8 mouse cellular contexts compared by ENCODE assay signal in the genomic region with DNA sequence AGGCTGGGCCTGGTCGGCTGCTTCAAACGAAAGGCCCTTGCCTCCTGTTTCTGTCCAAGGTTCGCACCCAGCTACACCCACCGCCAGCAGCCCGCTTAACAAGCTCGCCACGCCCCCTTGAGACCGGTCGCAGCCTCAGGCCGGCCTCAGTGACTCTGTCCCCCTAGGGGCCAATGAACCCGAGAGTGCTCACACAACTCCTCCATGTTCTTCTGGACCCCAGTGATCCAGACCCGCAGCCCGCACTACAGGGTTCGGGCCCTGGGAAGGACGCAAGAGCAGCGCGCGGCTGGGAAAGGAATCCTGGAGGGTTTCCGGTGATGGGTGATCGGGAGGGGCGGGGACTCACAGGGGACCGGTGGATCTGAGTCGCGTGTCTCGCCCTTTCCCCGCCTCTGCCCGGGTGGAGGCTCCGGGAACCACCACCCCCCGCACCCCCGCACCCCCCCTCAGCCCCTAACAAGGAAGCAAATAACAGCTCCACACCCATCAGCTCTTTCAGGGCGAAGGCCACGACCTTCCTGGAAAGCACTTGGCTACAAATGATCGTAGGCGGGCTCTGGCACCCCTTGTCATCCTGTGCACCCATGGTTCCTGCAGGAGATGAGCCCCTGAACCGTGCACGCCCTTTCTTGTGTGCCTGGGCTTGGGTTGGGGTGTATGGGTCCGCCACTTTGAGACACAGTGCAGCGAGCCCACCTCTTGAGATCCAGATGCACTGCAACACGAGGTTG. TPM values are rescaled to one million over a fixed set of nuclear protein-coding genes. Genes with fewer than 3 reads are reported as not detected.
A peak's percentile ranks its signal among the peaks of the same experiment; 100 is the strongest.
DNase-seq lines count a peak whose midpoint lies in the region; ATAC-seq and TF ChIP-seq lines count a peak whose summit lies in the region.

No protein-coding gene starts in this region.

- no peaks in the 10 kb centered on the region for H3K36me3 ChIP-seq in hindbrain, postnatal 0 days (ENCODE audit: insufficient read depth, low read length)
- no peaks in the 10 kb centered on the region for H3K36me3 ChIP-seq in limb, embryonic 10.5 days
- H3K36me3 ChIP-seq in stomach, embryonic 16.5 days (ENCODE audit: control insufficient read depth, insufficient read depth, low read length) = no peaks in the 10 kb centered on the region

- TF ChIP-seq CTCF in hindbrain, postnatal 0 days (IDR thresholded peaks at IDR 0.05; ENCODE audit: low read depth) = peak; percentile 39

- H3K27ac ChIP-seq in hindbrain, postnatal 0 days = peak overlapping the region; percentile 37
- H3K27ac ChIP-seq in limb, embryonic 10.5 days = peak overlapping the region; percentile 83
- H3K27ac ChIP-seq in stomach, embryonic 16.5 days (ENCODE audit: low read length) = peak overlapping the region; percentile 82

- peak overlapping the region; percentile 40 for H3K4me3 ChIP-seq in hindbrain, postnatal 0 days (ENCODE audit: low read length)
- H3K4me3 ChIP-seq in limb, embryonic 10.5 days = peak overlapping the region; percentile 61
- H3K4me3 ChIP-seq in stomach, embryonic 16.5 days (replicated peaks; ENCODE audit: low read length) = peak overlapping the region; percentile 55

- H3K9me3 ChIP-seq in hindbrain, postnatal 0 days (ENCODE audit: low read length) = no peaks in the 10 kb centered on the region
- H3K9me3 ChIP-seq in limb, embryonic 10.5 days (replicated peaks) = no peaks in the 10 kb centered on the region
- no peaks in the 10 kb centered on the region for H3K9me3 ChIP-seq in stomach, embryonic 16.5 days (replicated peaks; ENCODE audit: control insufficient read depth, low read length)

- H3K4me1 ChIP-seq in hindbrain, postnatal 0 days (ENCODE audit: insufficient read depth, low read length) = peaks cover 18% of the 10 kb centered on the region; the same call in 1 of the 2 replicates
- peaks cover 51% of the 10 kb centered on the region for H3K4me1 ChIP-seq in limb, embryonic 10.5 days
- peaks cover 11% of the 10 kb centered on the region for H3K4me1 ChIP-seq in stomach, embryonic 16.5 days (ENCODE audit: control insufficient read depth, insufficient read depth, low read length)

- peak overlapping the region; percentile 50 for H3K9ac ChIP-seq in hindbrain, postnatal 0 days (replicated peaks; ENCODE audit: low read length)
- peak overlapping the region; percentile 68 for H3K9ac ChIP-seq in stomach, embryonic 16.5 days (ENCODE audit: low read length)

- ATAC-seq in frontal cortex, adult (ENCODE audit: low TSS enrichment) = peak; percentile 32; the same call in 1 of the 2 replicates
- peak; percentile 61 for ATAC-seq in hindbrain, postnatal 0 days
- ATAC-seq in stomach, embryonic 16.5 days (ENCODE audit: insufficient read depth, low FRiP score) = peak; percentile 84

- peak overlapping the region; percentile 61 for H3K4me2 ChIP-seq in hindbrain, postnatal 0 days (ENCODE audit: low read depth, low read length)
- H3K4me2 ChIP-seq in stomach, embryonic 16.5 days (ENCODE audit: low read depth, low read length) = peak overlapping the region; percentile 90

- DNase-seq in frontal cortex, postnatal 25 days (ENCODE audit: low spot score in 2 of 2) = no peak
- DNase-seq in adrenal gland, postnatal 36 days = peak; percentile 84 to 90
- DNase-seq in gastrocnemius, adult 8-10 months (ENCODE audit: low spot score in 2 of 2) = peak; percentile 40 to 60
- peak; percentile 64 for DNase-seq in hindbrain, postnatal 0 days (ENCODE audit: low spot score)
- DNase-seq in limb, embryonic 10.5 days (ENCODE audit: low spot score) = peak; percentile 74
- peak; percentile 63 for DNase-seq in mesoderm, embryonic 11.5 days (ENCODE audit: low read depth, low spot score)

- 1% methylated on average over 39 of the region's 39 CpGs for whole genome bisulfite sequencing in hindbrain, postnatal 0 days
- under 1% methylated on average over 39 of the region's 39 CpGs for WGBS in limb, embryonic 10.5 days
- under 1% methylated on average over 37 of the region's 39 CpGs for WGBS in stomach, embryonic 16.5 days

- no peaks in the 10 kb centered on the region for H3K27me3 ChIP-seq in hindbrain, postnatal 0 days (ENCODE audit: insufficient read depth, low read length)
- H3K27me3 ChIP-seq in limb, embryonic 10.5 days (ENCODE audit: low read depth, poor library complexity, severe bottlenecking) = no peaks in the 10 kb centered on the region
- H3K27me3 ChIP-seq in stomach, embryonic 16.5 days (ENCODE audit: control insufficient read depth, insufficient read depth, low read length) = no peaks in the 10 kb centered on the region

RNA-seq across cellular contexts. Expression of gene Creld2, which starts 17.9 kb away (rescaled TPM):
- total RNA-seq in adrenal gland, postnatal 36 days (2021) = 10 to 100 TPM; 40.1 to 52.8 TPM
- total RNA-seq in gastrocnemius, adult 8-10 months (2022) = 1 to 10 TPM; 6.5 to 9.4 (median 8.1) TPM
- 15.9 and 18.9 TPM in 2 replicates for total RNA-seq in hindbrain, postnatal 0 days (2014; rRNA removed)
- 38.9 and 40.1 TPM in 2 replicates for polyA plus RNA-seq in hindbrain, postnatal 0 days (2015; fragmentation: Nextera tagmentation; extraction: Ambion mirVana)
- polyA plus RNA-seq in limb, embryonic 10.5 days (2016; fragmentation: Nextera tagmentation; extraction: Ambion mirVana) = 98.5 and 99.0 TPM in 2 replicates
- 105 and 128 TPM in 2 replicates for polyA plus RNA-seq in stomach, embryonic 16.5 days (2015; fragmentation: Nextera tagmentation; extraction: Ambion mirVana)

RNA-seq across cellular contexts. Expression of gene Alg12, which starts 18.2 kb away (rescaled TPM):
- total RNA-seq in adrenal gland, postnatal 36 days (2021) = 10 to 100 TPM; 14.1 to 18.9 TPM
- total RNA-seq in gastrocnemius, adult 8-10 months (2022) = 1 to 10 TPM; 2.5 to 5.6 (median 3.7) TPM
- total RNA-seq in hindbrain, postnatal 0 days (2014; rRNA removed) = 12.7 and 17.4 TPM in 2 replicates
- polyA plus RNA-seq in hindbrain, postnatal 0 days (2015; fragmentation: Nextera tagmentation; extraction: Ambion mirVana) = 6.3 and 7.2 TPM in 2 replicates
- 10.8 and 12.3 TPM in 2 replicates for polyA plus RNA-seq in limb, embryonic 10.5 days (2016; fragmentation: Nextera tagmentation; extraction: Ambion mirVana)
- polyA plus RNA-seq in stomach, embryonic 16.5 days (2015; fragmentation: Nextera tagmentation; extraction: Ambion mirVana) = 13.1 and 14.0 TPM in 2 replicates

RNA-seq across cellular contexts. Expression of gene Pim3, which starts 24.6 kb away (rescaled TPM):
- total RNA-seq in adrenal gland, postnatal 36 days (2021) = 100 to 1,000 TPM; 123 to 134 TPM
- 10 to 100 TPM; 19.5 to 42.9 (median 25.7) TPM for total RNA-seq in gastrocnemius, adult 8-10 months (2022)
- total RNA-seq in hindbrain, postnatal 0 days (2014; rRNA removed) = 98.0 and 104 TPM in 2 replicates
- 69.8 TPM in 2 replicates for polyA plus RNA-seq in hindbrain, postnatal 0 days (2015; fragmentation: Nextera tagmentation; extraction: Ambion mirVana)
- polyA plus RNA-seq in limb, embryonic 10.5 days (2016; fragmentation: Nextera tagmentation; extraction: Ambion mirVana) = 46.6 and 48.2 TPM in 2 replicates
- 58.3 and 59.0 TPM in 2 replicates for polyA plus RNA-seq in stomach, embryonic 16.5 days (2015; fragmentation: Nextera tagmentation; extraction: Ambion mirVana)

Comparison
In these comparisons a context has a peak if more than half of its experiments do, and no peak if none do; other contexts are left out.
1. ATAC-seq: peak in every context shown above with its lines; median percentile 84 in stomach, embryonic 16.5 days; 61 in hindbrain, postnatal 0 days; 32 in frontal cortex, adult.
2. DNase-seq: peak in adrenal gland, postnatal 36 days (2 of 2), gastrocnemius, adult 8-10 months (2 of 2), hindbrain, postnatal 0 days (single experiment), limb, embryonic 10.5 days (single experiment) and mesoderm, embryonic 11.5 days (single experiment); none in frontal cortex, postnatal 25 days (0 of 2).
3. Peak in every context shown above with its lines, with median percentiles within 50 percentile points of each other: H3K27ac ChIP-seq and H3K4me3 ChIP-seq.